Mouse (Mus musculus) inflammation-experienced regulatory T-cells, adult 6 months (primary cell): ENCODE measurements around the gene Gm9972. TPM values are rescaled to one million over a fixed set of nuclear protein-coding genes. Genes with fewer than 3 reads are reported as not detected.

ENCODE experiments used
- ATAC-seq: one replicate; pipeline ENCODE4 v1.8.0; 2017
- polyA plus RNA-seq, 3 experiments: library from polyadenylated mRNA; unstranded; fragments of 100-300 nt; shearing (Covaris generic); gene quantifications; one replicate each; pipeline ENCODE4 v1.2.1; 2017

The Gm9972 gene
- not detected for polyA plus RNA-seq

DNA sequence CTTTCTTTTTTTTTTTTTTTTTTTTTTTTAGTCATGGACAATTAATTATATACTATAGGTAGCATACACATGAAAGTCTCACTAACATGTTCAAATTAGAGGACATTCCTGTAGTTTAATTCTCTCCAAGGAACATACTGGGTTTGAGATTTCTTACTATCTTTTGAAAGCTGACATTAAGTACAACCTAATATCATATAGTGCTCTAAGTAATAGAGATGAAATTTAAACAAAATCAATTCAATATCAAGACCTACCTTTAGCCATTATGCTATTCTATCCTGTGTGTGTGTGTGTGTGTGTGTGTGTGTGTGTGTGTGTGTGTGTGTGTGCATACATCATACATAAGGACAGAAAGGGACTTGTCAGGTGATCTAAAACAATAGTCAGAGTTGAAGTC, at the start of gene Gm9972:
TSS of gene Gm9972 (plus strand) at position 301 of the 400 bp plus-strand sequence.
- ATAC-seq, result no peak

DNA sequence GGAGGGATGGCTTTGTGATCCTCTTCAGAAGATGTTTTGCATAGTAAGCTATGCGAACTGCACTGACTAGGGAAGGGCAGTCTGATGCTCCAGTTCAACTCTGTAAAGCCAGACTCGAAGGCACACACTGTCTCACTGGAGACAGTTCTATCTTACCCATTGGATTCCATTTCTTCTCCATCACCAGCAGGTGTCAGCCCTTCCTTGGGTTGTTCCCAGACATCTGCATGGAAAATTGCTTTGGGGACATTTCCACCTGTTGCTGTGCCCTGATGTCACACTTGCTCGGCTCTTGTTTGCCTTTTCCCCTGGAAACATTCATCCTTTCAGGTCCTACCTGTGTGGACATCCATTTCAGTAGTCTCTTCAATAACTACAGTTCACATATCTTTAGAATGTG, 36.4 kb upstream of the Gm9972 start:
- no peak for ATAC-seq

DNA sequence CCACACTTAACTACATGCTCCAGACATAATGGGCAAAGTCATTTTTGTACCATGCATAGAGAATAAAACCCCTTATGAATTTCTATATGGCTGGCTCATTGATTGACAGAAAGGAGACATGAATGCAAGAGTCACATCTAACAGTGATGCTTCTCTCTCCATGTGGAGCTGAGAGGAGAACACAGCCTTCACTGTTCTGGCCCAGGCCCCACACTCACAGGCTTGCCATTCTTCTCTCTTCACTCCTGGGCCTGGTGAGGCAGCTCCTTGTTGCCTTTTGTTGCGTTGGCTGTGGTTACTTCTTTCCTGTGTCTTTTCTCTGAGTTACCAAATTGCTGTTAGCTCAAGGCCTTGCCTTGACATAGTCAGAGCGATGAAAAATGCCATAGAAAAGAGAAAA, 23.6 kb upstream of the Gm9972 start:
- ATAC-seq, result no peak

DNA sequence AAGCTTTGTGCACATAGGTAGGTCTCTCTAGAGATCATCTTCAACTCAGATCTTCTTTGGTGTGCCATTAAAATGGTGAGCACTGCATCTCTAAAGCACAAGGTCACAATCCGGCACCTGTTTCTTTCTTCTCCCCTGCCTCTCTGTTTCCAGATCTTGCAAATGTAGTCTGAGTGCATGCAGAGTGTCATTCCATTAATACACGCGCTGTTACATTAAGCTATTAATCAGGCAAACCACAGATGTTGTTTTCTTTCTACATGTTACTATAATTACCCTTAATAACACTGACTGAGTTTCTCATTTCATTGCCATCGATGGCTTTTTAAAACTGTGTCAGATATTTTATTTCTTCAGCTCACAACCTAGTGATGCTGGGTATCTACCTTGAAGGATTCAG, 22.6 kb upstream of the Gm9972 start:
- no peak for ATAC-seq

DNA sequence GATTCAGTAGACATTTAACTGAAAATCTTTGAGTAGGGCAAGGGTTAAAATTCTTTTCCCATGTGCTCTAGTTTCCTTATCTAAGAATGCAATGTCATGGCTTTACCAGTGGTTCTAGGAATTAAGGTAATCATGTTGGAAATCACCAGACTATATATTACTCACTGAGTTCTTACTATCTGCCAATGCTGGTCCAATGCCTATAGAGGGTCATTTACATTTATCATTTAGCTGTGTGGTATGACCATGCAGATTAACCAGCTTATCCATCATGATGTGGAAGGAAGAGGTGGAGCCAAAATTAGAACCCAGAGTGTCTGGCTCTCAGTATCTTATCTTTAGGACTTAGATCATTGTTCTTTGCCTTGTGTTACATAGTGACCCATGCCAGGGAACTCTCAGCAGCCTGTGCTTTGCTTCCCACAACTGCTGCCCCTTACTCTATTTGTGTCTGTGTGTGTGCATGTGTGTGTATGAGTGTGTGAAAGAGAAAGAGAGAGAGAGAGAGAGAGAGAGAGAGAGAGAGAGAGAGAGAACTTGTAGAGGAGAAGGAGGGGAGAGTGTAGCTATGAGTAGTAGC, 12.3 kb upstream of the Gm9972 start:
- no peak for ATAC-seq

DNA sequence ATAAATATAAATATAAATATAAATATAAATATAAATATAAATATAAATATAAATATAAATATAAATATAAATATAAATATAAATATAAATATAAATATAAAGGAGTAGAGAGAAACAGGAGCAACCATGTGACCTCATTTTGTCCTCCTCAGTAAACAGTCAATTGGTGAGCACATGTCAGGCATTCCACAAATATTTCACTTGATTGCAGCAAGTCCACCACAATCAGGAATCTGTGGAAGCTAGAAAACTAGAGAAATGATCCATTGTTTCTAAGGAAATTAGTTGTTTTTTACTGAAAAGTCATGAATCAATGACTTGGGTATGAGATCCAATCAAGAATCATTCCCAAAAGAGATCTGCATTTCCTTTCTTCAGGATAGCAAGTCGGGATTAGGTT, 5.7 kb upstream of the Gm9972 start:
- no peak for ATAC-seq

DNA sequence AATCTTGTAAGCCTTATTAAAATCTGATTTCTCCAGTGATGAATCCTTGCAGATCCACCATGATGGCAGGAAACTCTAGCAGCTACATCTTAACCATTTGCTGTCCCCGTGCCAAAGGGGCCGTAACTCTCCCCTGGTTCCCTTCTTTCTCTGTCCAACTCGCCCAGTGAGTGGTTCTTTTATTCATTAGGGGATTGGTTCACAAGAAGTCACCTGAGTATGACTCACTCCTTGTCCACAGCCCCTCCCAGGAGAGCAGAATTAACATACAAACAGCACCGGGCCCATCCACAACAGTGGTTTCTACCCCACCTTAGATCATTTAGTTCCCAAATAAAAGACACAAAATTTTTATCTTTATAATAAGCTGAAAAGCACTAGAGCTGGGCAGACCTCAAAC, 3.4 kb upstream of the Gm9972 start:
- ATAC-seq, result no peak

DNA sequence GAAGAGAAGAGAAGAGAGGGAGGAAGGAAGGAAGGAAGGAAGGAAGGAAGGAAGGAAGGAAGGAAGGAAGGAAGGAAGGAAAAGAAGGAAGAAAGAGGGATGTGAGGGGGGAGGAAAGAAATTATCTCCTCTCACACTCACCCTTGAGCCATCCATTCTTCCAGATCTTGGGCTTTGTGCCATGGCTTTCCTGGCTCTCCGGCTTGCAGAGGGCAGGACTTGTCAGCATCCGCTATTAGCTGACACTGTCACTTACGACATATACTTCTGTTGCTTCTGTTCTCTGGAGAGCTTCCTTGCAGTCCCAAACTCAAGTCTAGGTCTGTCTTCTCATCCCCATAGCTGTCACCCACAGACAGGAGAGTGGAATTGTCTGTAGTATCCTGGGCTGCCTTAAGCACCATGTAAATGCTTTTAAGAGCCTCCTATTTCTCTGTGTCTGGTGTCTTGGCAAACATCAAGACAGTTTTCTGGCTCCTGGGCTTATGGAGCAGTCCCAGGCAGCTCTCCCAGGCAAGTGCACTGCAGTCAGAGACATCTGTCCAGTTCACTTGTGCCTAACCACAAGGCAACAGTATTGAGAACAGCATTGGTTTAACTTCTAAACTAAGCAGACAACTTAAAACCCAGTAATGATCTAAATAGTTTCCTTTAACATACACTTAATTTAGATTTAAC, 10.5 kb downstream of the Gm9972 start:
- ATAC-seq, result no peak

DNA sequence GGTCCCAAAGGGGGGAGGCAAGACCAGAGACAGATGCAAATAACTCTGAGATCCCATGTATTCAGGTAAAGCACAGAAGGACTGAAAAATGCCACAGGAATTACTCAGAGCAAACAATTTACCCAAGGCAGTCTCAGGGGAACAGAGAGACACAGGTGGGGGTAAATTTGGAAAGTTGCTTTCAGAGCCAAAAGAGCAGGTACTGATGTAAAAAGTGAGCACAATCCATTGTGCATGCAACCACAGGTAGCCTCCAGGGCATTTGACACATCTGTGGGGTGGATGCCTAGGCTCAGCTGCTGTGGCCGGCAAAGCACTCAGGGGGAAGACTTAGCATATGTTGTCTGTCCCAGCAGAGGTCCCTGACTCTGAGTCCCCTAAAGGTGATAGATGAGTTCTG, 13.8 kb downstream of the Gm9972 start:
- no peak for ATAC-seq

DNA sequence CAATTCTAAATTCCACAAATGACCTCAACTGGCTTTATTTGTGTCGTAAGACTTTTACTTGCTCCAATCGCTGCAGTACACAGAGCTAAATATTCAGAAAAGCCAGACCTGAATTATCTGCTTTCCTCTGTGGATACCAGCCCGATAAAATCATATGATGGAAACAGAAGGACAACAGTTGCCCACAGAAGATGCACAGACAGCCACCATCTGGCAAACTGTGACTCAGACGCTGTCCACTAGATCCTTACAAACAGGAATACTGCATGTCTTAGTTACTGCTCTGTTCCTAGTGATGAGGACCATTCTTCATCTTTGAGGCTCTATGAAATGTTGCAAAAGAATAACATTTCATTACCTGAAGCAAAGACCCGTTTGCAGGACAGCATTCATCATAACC, 19.4 kb downstream of the Gm9972 start:
- ATAC-seq, result no peak

DNA sequence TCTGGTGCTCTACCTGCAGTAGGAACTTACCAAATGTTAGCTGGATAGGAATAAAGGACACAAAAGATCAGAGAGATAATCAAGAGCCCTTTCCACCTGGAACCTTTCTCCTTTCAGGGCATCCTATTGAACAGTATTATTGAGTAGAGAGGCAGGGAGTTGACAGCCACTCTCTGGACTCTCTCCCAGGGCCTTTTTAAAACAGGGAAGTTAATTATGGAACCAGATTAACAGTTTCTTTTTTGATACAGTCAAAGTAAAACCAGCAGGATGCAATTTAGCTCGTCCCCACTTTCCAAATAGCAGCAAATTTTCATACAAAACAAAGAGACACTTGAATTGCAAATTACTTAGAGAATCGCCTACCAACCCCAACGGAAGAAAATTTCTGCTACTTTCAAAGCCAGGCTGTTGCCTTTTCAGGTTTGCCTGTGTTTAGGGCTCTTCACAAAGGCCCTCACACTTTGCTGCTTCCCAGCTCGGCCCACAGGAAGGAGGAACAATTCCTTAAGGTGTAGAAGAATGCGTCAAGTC, 24.0 kb downstream of the Gm9972 start:
- no peak for ATAC-seq

DNA sequence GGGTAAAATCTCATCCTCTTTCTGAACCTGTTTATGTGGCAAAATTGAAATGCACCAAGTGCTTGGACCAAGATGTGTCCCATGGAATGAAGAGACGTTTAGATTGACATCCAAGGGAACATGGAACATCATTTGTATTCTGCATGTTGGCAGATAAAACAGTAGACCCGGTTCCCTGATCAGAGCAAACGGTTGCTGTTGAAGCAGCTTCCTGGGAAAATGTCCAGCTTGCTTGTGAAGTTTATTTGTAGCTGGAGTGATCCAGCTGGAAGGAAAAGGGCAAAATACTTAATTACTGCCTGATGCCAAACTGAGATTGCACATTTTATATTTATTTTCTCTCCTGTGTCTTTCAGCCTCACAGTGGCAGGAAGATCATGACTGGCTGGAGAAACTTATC, 26.7 kb downstream of the Gm9972 start:
- ATAC-seq, result no peak

DNA sequence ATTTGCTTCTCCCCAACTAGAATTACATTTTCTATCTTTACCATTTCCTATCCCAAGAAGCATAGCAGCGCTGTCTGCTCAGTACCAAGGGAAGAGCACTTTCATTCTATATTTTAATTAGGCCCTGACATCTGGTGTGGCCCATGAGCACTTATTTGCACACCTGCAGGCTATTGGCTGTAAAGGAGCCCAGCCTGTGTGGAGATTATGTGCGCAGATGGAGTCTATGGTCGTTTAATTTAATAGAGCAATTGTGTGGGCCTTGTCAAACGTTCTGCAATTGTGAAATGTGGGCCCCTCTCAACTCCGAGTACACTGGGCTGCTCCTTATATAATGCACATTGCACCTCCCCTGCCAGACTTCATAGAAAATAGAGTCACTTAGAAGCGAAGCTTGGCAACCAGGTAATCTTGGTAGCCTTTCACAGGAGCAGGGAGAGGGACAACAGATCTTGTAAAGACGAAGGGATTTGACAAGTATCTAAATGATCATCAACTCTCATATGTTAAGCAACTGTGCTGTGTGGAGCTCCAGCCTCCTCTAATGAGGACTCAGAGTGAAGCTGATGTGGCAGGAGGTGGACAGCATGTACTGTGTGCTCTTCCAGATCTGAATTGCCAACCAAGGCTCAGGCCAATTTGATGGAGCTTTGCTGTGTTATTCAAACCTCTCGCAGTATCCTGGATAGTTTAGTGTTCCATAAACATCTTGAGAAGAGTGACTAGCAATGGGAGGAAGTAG, 50.9 kb downstream of the Gm9972 start:
- no peak for ATAC-seq

Other genes with a start within 250 kb of the Gm9972 start
- gene Atp10b, start 114.1 kb downstream of the Gm9972 start, polyA plus RNA-seq, result under 1 TPM; 0.13 to 0.16 (median 0.13) TPM